Mouse (Mus musculus) myocyte (in vitro differentiated cells): Measurements from ENCODE around the gene Cryaa. TPM values are rescaled to one million over a fixed set of nuclear protein-coding genes. Genes with fewer than 3 reads are reported as not detected.

Experiments used
- H3K27me3 ChIP-seq: one replicate; pipeline ENCODE4 v1.6.1; 2011; ENCODE audit not compliant: control insufficient read depth, insufficient read depth, insufficient read length
- H3K36me3 ChIP-seq: one replicate; pipeline ENCODE4 v1.6.1; 2011; ENCODE audit not compliant: control insufficient read depth, insufficient read depth
- H3K4me2 ChIP-seq: one replicate; pipeline ENCODE4 v1.6.1; 2011; ENCODE audit warnings: low read depth, control low read depth
- H3K4me3 ChIP-seq: one replicate; pipeline ENCODE4 v1.5.1; 2011; ENCODE audit warnings: mild to moderate bottlenecking, control low read depth, moderate library complexity
- H3K79me2 ChIP-seq: one replicate; pipeline ENCODE4 v1.6.1; 2011; ENCODE audit not compliant: control insufficient read depth, insufficient read depth
- H3ac ChIP-seq: one replicate; pipeline ENCODE4 v1.6.1; 2011; ENCODE audit not compliant: control insufficient read depth, insufficient read length
- CEBPB ChIP-seq: IDR thresholded peaks from 2 replicates; pipeline ENCODE4 v1.6.1; 2011; ENCODE audit warnings: mild to moderate bottlenecking, moderate library complexity; ENCODE audit not compliant: poor library complexity, insufficient read depth, severe bottlenecking
- E2F4 ChIP-seq: IDR thresholded peaks from one replicate; pipeline ENCODE4 v1.6.1; 2011; ENCODE audit warnings: mild to moderate bottlenecking, control low read depth, moderate library complexity; ENCODE audit not compliant: insufficient read depth
- MAX ChIP-seq: IDR thresholded peaks from one replicate; pipeline ENCODE4 v1.6.1; 2011; ENCODE audit warnings: low read depth, mild to moderate bottlenecking, control low read depth
- MYOD1 ChIP-seq, 3 experiments: IDR thresholded peaks; one replicate each; pipeline ENCODE4 v1.6.1; 2011; ENCODE audit warnings: control low read depth in 2 of 3, low read depth in 2 of 3, mild to moderate bottlenecking in 2 of 3, moderate library complexity in 1 of 3; ENCODE audit not compliant: insufficient read length in 2 of 3, control insufficient read depth in 1 of 3
- MYOG ChIP-seq, 3 experiments: IDR thresholded peaks; one replicate each; pipeline ENCODE4 v1.6.1; 2011; ENCODE audit warnings: control low read depth in 2 of 3, low read depth in 2 of 3, mild to moderate bottlenecking in 2 of 3; ENCODE audit not compliant: insufficient read length in 2 of 3, control insufficient read depth in 1 of 3, insufficient read depth in 1 of 3
- POLR2A ChIP-seq: IDR thresholded peaks from one replicate; pipeline ENCODE4 v1.6.1; 2011; ENCODE audit warnings: low read depth, mild to moderate bottlenecking, control low read depth, moderate library complexity; ENCODE audit not compliant: insufficient read length
- POLR2AphosphoS2 ChIP-seq: IDR thresholded peaks from one replicate; pipeline ENCODE4 v1.6.1; 2011; ENCODE audit warnings: low read depth, control low read depth; ENCODE audit not compliant: insufficient read length
- REST ChIP-seq: IDR thresholded peaks from one replicate; pipeline ENCODE4 v1.6.1; 2011; ENCODE audit warnings: mild to moderate bottlenecking, control low read depth, moderate library complexity; ENCODE audit not compliant: insufficient read depth, insufficient read length
- SRF ChIP-seq: IDR thresholded peaks from one replicate; pipeline ENCODE4 v1.6.1; 2011; ENCODE audit warnings: low read depth; ENCODE audit not compliant: control insufficient read depth, insufficient read length
- TCF12 ChIP-seq: IDR thresholded peaks from one replicate; pipeline ENCODE4 v1.6.1; 2011; ENCODE audit warnings: mild to moderate bottlenecking, control low read depth; ENCODE audit not compliant: poor library complexity, insufficient read depth, severe bottlenecking
- TCF3 ChIP-seq: IDR thresholded peaks from one replicate; pipeline ENCODE4 v1.6.1; 2011; ENCODE audit warnings: low read depth, control low read depth; ENCODE audit not compliant: insufficient read length
- USF1 ChIP-seq: IDR thresholded peaks from one replicate; pipeline ENCODE4 v1.6.1; 2011; ENCODE audit warnings: low read depth, mild to moderate bottlenecking, control low read depth, moderate library complexity
- polyA plus RNA-seq: library from polyadenylated mRNA; unstranded; fragments of >200 nt; fragmentation: generic; extraction: Trizol; gene quantifications from one replicate; pipeline ENCODE4 v1.2.1, GENCODE M21; 2012; ENCODE audit warnings: missing spikeins

Cryaa gene
- polyA plus RNA-seq, 1 experiment, result not detected

DNA sequence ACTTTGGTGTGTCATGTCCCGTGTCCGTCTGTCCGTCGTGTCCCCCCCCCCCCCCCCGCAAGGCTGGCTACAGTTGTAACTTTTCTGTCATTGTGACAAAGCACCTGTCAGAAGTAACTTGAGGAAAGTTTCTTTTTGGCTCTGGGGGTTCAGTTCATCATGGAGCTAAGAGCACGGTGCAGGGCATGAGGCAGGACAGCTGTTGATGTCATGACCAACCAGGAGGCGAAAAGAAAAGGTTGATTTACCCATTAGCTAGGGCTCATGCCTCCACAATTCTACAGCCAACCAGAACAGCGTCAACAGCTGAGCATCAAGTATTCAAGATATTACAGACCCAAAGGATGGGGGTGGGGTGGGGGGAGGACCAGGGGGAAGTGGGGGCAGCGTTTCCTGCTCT, 9.3 kb upstream of the Cryaa start:
- Histone ChIP-seq H3K4me2 (no peak overlapping the region), H3ac (no peak overlapping the region), H3K36me3 (no peaks in the 10 kb centered on the region), H3K27me3 (no peaks in the 10 kb centered on the region), H3K4me3 (no peak overlapping the region), H3K79me2 (no peaks in the 10 kb centered on the region)
- TF ChIP-seq MYOD1 (IDR thresholded peaks at IDR 0.05; ENCODE audit: control insufficient read depth in 1 of 3, insufficient read length in 2 of 3, low read depth in 2 of 3) (peak in 1 of 3 experiments; percentile 5), TCF12 (no peak)

- Histone ChIP-seq H3K36me3 (no peaks in the 10 kb centered on the region), H3K27me3 (no peaks in the 10 kb centered on the region), H3K4me3 (no peak overlapping the region), H3K79me2 (no peaks in the 10 kb centered on the region), H3K4me2 (no peak overlapping the region), H3ac (no peak overlapping the region)
- TF ChIP-seq REST, result no peak
- TF ChIP-seq E2F4, result no peak
- TF ChIP-seq SRF, result no peak
- peak in 1 of 3 experiments; percentile 14 for TF ChIP-seq MYOG (IDR thresholded peaks at IDR 0.05; ENCODE audit: control insufficient read depth in 1 of 3, insufficient read depth in 1 of 3, insufficient read length in 2 of 3, low read depth in 2 of 3)
- no peak for TF ChIP-seq MAX
- no peak for TF ChIP-seq POLR2A
- no peak for TF ChIP-seq POLR2AphosphoS2
- no peak for TF ChIP-seq TCF3
- TF ChIP-seq MYOD1 (IDR thresholded peaks at IDR 0.05; ENCODE audit: control insufficient read depth in 1 of 3, insufficient read length in 2 of 3, low read depth in 2 of 3), result peak in 1 of 3 experiments; percentile 23
- no peak for TF ChIP-seq TCF12
- no peak for TF ChIP-seq CEBPB
- TF ChIP-seq USF1, result no peak
Measured at GRCm38 (mm10) chr17:31670163-31670562, 7.4 kb upstream of the Cryaa start.

GRCm38 (mm10) chr17:31671698-31672097, 5.9 kb upstream of the Cryaa start:
- H3K27me3 ChIP-seq, result peaks cover 2% of the 10 kb centered on the region

GRCm38 (mm10) chr17:31672279-31672678, 5.3 kb upstream of the Cryaa start:
- Histone ChIP-seq H3K79me2 (no peaks in the 10 kb centered on the region), H3K4me3 (no peak overlapping the region), H3ac (no peak overlapping the region), H3K4me2 (no peak overlapping the region), H3K27me3 (peaks cover 7% of the 10 kb centered on the region), H3K36me3 (no peaks in the 10 kb centered on the region)
- TF ChIP-seq SRF, result no peak
- TF ChIP-seq MYOD1 (IDR thresholded peaks at IDR 0.05; ENCODE audit: control insufficient read depth in 1 of 3, insufficient read length in 2 of 3, low read depth in 2 of 3), result no peak
- no peak for TF ChIP-seq CEBPB
- TF ChIP-seq REST, result no peak
- TF ChIP-seq POLR2AphosphoS2, result no peak
- no peak for TF ChIP-seq USF1
- TF ChIP-seq E2F4, result no peak
- no peak for TF ChIP-seq TCF12
- TF ChIP-seq POLR2A, result no peak
- no peak for TF ChIP-seq TCF3
- TF ChIP-seq MYOG (IDR thresholded peaks at IDR 0.05; ENCODE audit: control insufficient read depth in 1 of 3, insufficient read depth in 1 of 3, insufficient read length in 2 of 3, low read depth in 2 of 3), result no peak
- no peak for TF ChIP-seq MAX

More at GRCm38 (mm10) chr17:31671698-31672097, 5.9 kb upstream of the Cryaa start:
- Histone ChIP-seq H3K79me2 (no peaks in the 10 kb centered on the region), H3K4me2 (no peak overlapping the region), H3ac (no peak overlapping the region), H3K36me3 (no peaks in the 10 kb centered on the region), H3K4me3 (no peak overlapping the region)
- TF ChIP-seq POLR2A (no peak), REST (no peak), TCF12 (no peak), TCF3 (no peak), CEBPB (no peak), SRF (no peak), MYOG (IDR thresholded peaks at IDR 0.05; ENCODE audit: control insufficient read depth in 1 of 3, insufficient read depth in 1 of 3, insufficient read length in 2 of 3, low read depth in 2 of 3) (no peak), MYOD1 (IDR thresholded peaks at IDR 0.05; ENCODE audit: control insufficient read depth in 1 of 3, insufficient read length in 2 of 3, low read depth in 2 of 3) (no peak), E2F4 (no peak), MAX (no peak), POLR2AphosphoS2 (no peak), USF1 (no peak)

DNA sequence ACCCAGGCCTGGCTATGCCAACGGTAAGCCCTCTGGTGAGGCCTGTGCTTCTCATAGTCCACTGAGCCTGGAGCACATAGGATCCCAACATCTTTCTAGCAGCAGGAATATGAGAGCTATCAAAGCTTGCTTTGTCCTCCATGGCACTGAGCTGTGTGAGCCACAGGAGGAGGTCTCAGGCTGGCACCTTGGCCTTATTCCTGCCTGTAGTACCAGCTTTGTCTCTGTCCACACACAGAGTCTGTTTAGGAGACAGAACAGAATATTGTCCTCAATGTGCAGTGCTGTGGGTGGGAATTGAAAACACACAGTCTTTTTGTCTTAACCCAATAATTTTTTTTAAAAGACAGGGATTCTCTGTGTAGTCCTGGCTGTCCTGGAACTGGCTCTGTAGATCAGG, 3.2 kb upstream of the Cryaa start:
- no peak overlapping the region for H3K4me2 ChIP-seq
- H3K79me2 ChIP-seq, result no peaks in the 10 kb centered on the region
- no peak for TF ChIP-seq POLR2AphosphoS2
- TF ChIP-seq MAX, result no peak
- no peak for TF ChIP-seq USF1
- TF ChIP-seq REST, result no peak
- no peak for TF ChIP-seq TCF12
- TF ChIP-seq E2F4, result no peak
- no peak for TF ChIP-seq CEBPB
- no peak for TF ChIP-seq TCF3
- TF ChIP-seq SRF, result no peak
- no peak for TF ChIP-seq MYOD1 (IDR thresholded peaks at IDR 0.05; ENCODE audit: control insufficient read depth in 1 of 3, insufficient read length in 2 of 3, low read depth in 2 of 3)
- no peak for TF ChIP-seq POLR2A
- H3ac ChIP-seq, result no peak overlapping the region
- H3K36me3 ChIP-seq, result no peaks in the 10 kb centered on the region
- no peak overlapping the region for H3K4me3 ChIP-seq
- H3K27me3 ChIP-seq, result peaks cover 20% of the 10 kb centered on the region
